Mouse (Mus musculus) intestine, embryonic 15.5 days (tissue): ENCODE data around the gene Nkx2-9. TPM values are rescaled to one million over a fixed set of nuclear protein-coding genes. Genes with fewer than 3 reads are reported as not detected.

ENCODE experiments used
- ATAC-seq: fragments of 200-750 bp; cut with Nextera tagmentation; 2 replicates; pipeline ENCODE4 v1.8.0; 2017; ENCODE audit warnings: moderate TSS enrichment, moderate library complexity
- H3K27ac ChIP-seq: fragments of 300-500 bp; sonication (generic); 2 replicates; pipeline ENCODE4 v1.5.1; 2015; ENCODE audit warnings: mild to moderate bottlenecking, inconsistent platforms
- H3K27me3 ChIP-seq: fragments of 300-500 bp; sonication (generic); replicated peaks from 2 replicates; pipeline ENCODE4 v1.6.1; 2015; ENCODE audit warnings: inconsistent platforms
- H3K36me3 ChIP-seq: fragments of 300-500 bp; sonication (generic); 2 replicates; pipeline ENCODE4 v1.6.1; 2015; ENCODE audit warnings: inconsistent platforms
- H3K4me1 ChIP-seq: fragments of 300-500 bp; sonication (generic); replicated peaks from 2 replicates; pipeline ENCODE4 v1.6.1; 2015; ENCODE audit warnings: inconsistent platforms
- H3K4me2 ChIP-seq: fragments of 300-500 bp; sonication (generic); replicated peaks from 2 replicates; pipeline ENCODE4 v1.6.1; 2015; ENCODE audit warnings: mild to moderate bottlenecking, inconsistent platforms
- H3K4me3 ChIP-seq: fragments of 300-500 bp; sonication (generic); replicated peaks from 2 replicates; pipeline ENCODE4 v1.5.1; 2015; ENCODE audit warnings: inconsistent platforms
- H3K9ac ChIP-seq: fragments of 300-500 bp; sonication (generic); 2 replicates; pipeline ENCODE4 v1.6.1; 2015; ENCODE audit warnings: inconsistent platforms
- H3K9me3 ChIP-seq: fragments of 300-500 bp; sonication (generic); 2 replicates; pipeline ENCODE4 v1.6.1; 2016; ENCODE audit warnings: inconsistent platforms
- whole genome bisulfite sequencing: fragments of 180-500 bp; shearing (Covaris S2); methylation state at CpG from one replicate; pipeline ENCODE4 v1.1.7; 2015; 5-methylcytosine and 5-hydroxymethylcytosine counted together
- polyA plus RNA-seq: library from polyadenylated mRNA; unstranded; fragments of >200 nt; fragmentation: Nextera tagmentation; extraction: Ambion mirVana; gene quantifications from 2 replicates; pipeline ENCODE4 v1.2.1, GENCODE M21; 2015

Nkx2-9 gene
- polyA plus RNA-seq, 1 experiment from 2014 or later = not detected

GRCm38 (mm10) chr12:56591722-56592121, 21.4 kb downstream of the Nkx2-9 start:
- H3K4me1 ChIP-seq = no peaks in the 10 kb centered on the region
- WGBS = 9% methylated on average over 4 of the region's 4 CpGs
- no peak overlapping the region for H3K27ac ChIP-seq
- H3K9me3 ChIP-seq = no peaks in the 10 kb centered on the region
- peaks cover 4% of the 10 kb centered on the region; the same call in 1 of the 2 replicates for H3K27me3 ChIP-seq
- no peak for ATAC-seq
- H3K9ac ChIP-seq = no peak overlapping the region
- H3K4me2 ChIP-seq = no peak overlapping the region
- no peaks in the 10 kb centered on the region for H3K36me3 ChIP-seq
- H3K4me3 ChIP-seq = no peak overlapping the region

DNA sequence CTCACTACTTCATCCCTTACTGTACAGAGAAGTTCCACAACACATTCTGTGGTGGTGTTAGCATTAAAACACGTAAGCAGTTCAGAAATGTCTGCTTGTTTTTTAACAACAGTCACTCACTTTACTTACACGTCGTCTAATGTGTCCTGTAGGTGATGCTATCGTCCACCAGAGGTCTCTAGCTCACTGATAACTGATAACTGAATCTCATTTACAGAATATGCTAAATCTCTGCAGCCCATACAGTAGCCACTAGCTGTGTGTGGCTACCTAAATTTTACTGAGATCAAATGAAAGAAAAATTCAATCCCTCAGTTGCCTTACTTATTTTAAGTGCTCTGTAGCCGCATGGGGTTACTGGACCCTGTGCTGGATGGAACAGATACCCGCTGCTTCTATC, 25.3 kb downstream of the Nkx2-9 start:
- peaks cover 4% of the 10 kb centered on the region; the same call in 1 of the 2 replicates for H3K27me3 ChIP-seq
- ATAC-seq = no peak
- 29% methylated on average over 6 of the region's 6 CpGs for WGBS

More for the DNA sequence above, 25.3 kb downstream of the Nkx2-9 start:
- Histone ChIP-seq H3K36me3 (no peaks in the 10 kb centered on the region), H3K9ac (no peak overlapping the region), H3K4me3 (no peak overlapping the region), H3K4me1 (no peaks in the 10 kb centered on the region), H3K27ac (no peak overlapping the region), H3K4me2 (no peak overlapping the region), H3K9me3 (no peaks in the 10 kb centered on the region)

Other genes starting within 250 kb of the Nkx2-9 start
- not detected in 2 replicates for gene Nkx2-1, start 76.4 kb downstream of the Nkx2-9 start, polyA plus RNA-seq
- gene Pax9, start 78.5 kb upstream of the Nkx2-9 start, polyA plus RNA-seq = 0.04 TPM in 1 of 2 replicates, not detected in the other